ENCODE assay signal across 24 mouse cellular contexts in the genomic region with DNA sequence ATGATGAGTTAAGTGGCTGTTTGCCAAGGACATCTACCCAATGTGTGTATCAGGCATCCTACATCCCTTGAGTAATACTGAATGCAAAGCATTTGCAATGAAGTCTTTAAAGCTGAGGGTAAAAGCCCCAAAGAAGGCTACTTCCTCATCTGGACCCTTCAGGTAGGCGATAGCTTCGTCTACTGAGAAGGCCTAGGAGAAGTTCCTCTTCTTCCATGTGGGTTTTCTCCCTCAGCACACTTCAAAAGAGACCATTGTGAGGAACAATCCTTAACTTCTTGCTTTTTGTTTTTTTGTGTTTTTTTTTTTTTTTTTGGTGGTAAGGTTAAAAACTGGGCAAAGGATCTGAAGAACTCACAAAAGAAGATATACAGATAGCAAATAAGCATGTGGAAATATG.
"Had no signal": no experiment of that assay in that cellular context is flagged by ENCODE, and none has a peak within 500 bp of the region (broad histone marks: within the 10 kb centered on the region; RNA-seq: fewer than 3 reads in every experiment).

No protein-coding gene starts in this region.

- H3K36me3 ChIP-seq: heart, embryonic 10.5 days; heart, embryonic 12.5 days; hindbrain, embryonic 13.5 days; hindbrain, embryonic 15.5 days; limb, embryonic 10.5 days; limb, embryonic 12.5 days; liver, embryonic 13.5 days had no signal

- H3K4me2 ChIP-seq: heart, embryonic 12.5 days; hindbrain, embryonic 13.5 days; hindbrain, embryonic 15.5 days; limb, embryonic 12.5 days; liver, embryonic 11.5 days; liver, embryonic 13.5 days had no signal

- H3K27me3 ChIP-seq: heart, embryonic 12.5 days; hindbrain, embryonic 13.5 days; hindbrain, embryonic 15.5 days; limb, embryonic 12.5 days; liver, embryonic 13.5 days had no signal

- ATAC-seq: hindbrain, postnatal 0 days; intestine, embryonic 16.5 days had no signal

- H3K9me3 ChIP-seq: heart, embryonic 10.5 days; heart, embryonic 12.5 days; hindbrain, embryonic 13.5 days; hindbrain, embryonic 15.5 days; limb, embryonic 10.5 days; limb, embryonic 12.5 days had no signal

- H3K4me3 ChIP-seq: gastrocnemius, adult 2 months; heart, embryonic 10.5 days; heart, embryonic 12.5 days; hindbrain, embryonic 13.5 days; hindbrain, embryonic 15.5 days; layer of hippocampus, adult 2 months; left cerebral cortex, adult 2 months; limb, embryonic 10.5 days; limb, embryonic 12.5 days; liver, embryonic 13.5 days had no signal

- DNase-seq: gastrocnemius, adult 2 months; gastrocnemius, postnatal 10 days; gastrocnemius, postnatal 25 days; heart, adult 18-20 months; heart, postnatal 10 days; heart, postnatal 4 days; kidney, adult 11 months; kidney, adult 8-10 months; kidney, postnatal 10 days; kidney, postnatal 25 days; kidney, postnatal 4 days; liver; liver, embryonic 13.5 days had no signal

- H3K27ac ChIP-seq: gastrocnemius, adult 2 months; heart, embryonic 10.5 days; hindbrain, embryonic 13.5 days; hindbrain, embryonic 15.5 days; hindbrain, postnatal 0 days; layer of hippocampus, adult 2 months; left cerebral cortex, adult 2 months; limb, embryonic 10.5 days; limb, embryonic 12.5 days; liver, embryonic 13.5 days had no signal

- H3K9ac ChIP-seq: heart, embryonic 12.5 days; hindbrain, embryonic 13.5 days; hindbrain, embryonic 15.5 days; limb, embryonic 12.5 days; liver, embryonic 13.5 days had no signal

- H3K4me1 ChIP-seq: heart, embryonic 10.5 days; heart, embryonic 12.5 days; hindbrain, embryonic 13.5 days; hindbrain, embryonic 15.5 days; limb, embryonic 12.5 days; liver, embryonic 13.5 days had no signal
